In genomic region chr2:33219637-33220036, GRCm38 (mm10) we compare ENCODE assay signal across 15 mouse cellular contexts. TPM values are rescaled to one million over a fixed set of nuclear protein-coding genes. Genes with fewer than 3 reads are reported as not detected.
DNase-seq lines count a peak whose midpoint lies in the region; ATAC-seq lines count a peak whose summit lies in the region.
"Had no signal": no experiment of that assay in that cellular context is flagged by ENCODE, and none has a peak within 500 bp of the region (broad histone marks: within the 10 kb centered on the region; RNA-seq: fewer than 3 reads in every experiment).

No protein-coding gene starts in this region.

- no peak for ATAC-seq in forebrain, embryonic 16.5 days
- no peak for ATAC-seq in kidney, embryonic 16.5 days (ENCODE audit: low FRiP score, low TSS enrichment)
- ATAC-seq in limb, embryonic 12.5 days (ENCODE audit: insufficient number of reproducible peaks, insufficient read depth, low FRiP score, low TSS enrichment, low read depth): no peak
- ATAC-seq: midbrain, embryonic 15.5 days had no signal

- no peak overlapping the region for H3K4me2 ChIP-seq in forebrain, embryonic 16.5 days (ENCODE audit: low read length)
- H3K4me2 ChIP-seq in kidney, embryonic 16.5 days (replicated peaks; ENCODE audit: low read depth, low read length): no peak overlapping the region
- H3K4me2 ChIP-seq in limb, embryonic 12.5 days: peak overlapping the region; percentile 37
- H3K4me2 ChIP-seq: forebrain, embryonic 12.5 days; hindbrain, embryonic 12.5 days; midbrain, embryonic 15.5 days had no signal

- H3K4me3 ChIP-seq in forebrain, embryonic 10.5 days: no peak overlapping the region
- H3K4me3 ChIP-seq in forebrain, embryonic 16.5 days (replicated peaks; ENCODE audit: low read length): no peak overlapping the region
- no peak overlapping the region for H3K4me3 ChIP-seq in kidney, embryonic 16.5 days (ENCODE audit: low read length)
- H3K4me3 ChIP-seq in limb, embryonic 12.5 days (replicated peaks): no peak overlapping the region
- H3K4me3 ChIP-seq: forebrain, embryonic 12.5 days; hindbrain, embryonic 12.5 days; midbrain, embryonic 15.5 days had no signal

- H3K27ac ChIP-seq in forebrain, embryonic 10.5 days: peak overlapping the region; percentile 1; the same call in 1 of the 2 replicates
- H3K27ac ChIP-seq in forebrain, embryonic 16.5 days (ENCODE audit: low read length): no peak overlapping the region
- H3K27ac ChIP-seq in kidney, embryonic 16.5 days (ENCODE audit: low read length): 0 out of 2 replicates have a peak overlapping the region, but pooled peaks have one; percentile 16
- H3K27ac ChIP-seq in limb, embryonic 12.5 days: peak overlapping the region; percentile 80
- H3K27ac ChIP-seq: forebrain, embryonic 12.5 days; hindbrain, embryonic 12.5 days; midbrain, embryonic 15.5 days had no signal

- H3K4me1 ChIP-seq in forebrain, embryonic 10.5 days: peaks cover 59% of the 10 kb centered on the region
- peaks cover 39% of the 10 kb centered on the region for H3K4me1 ChIP-seq in forebrain, embryonic 16.5 days (replicated peaks; ENCODE audit: control insufficient read depth, insufficient read depth, low read length)
- peaks cover 84% of the 10 kb centered on the region for H3K4me1 ChIP-seq in kidney, embryonic 16.5 days (ENCODE audit: insufficient read depth, low read length)
- H3K4me1 ChIP-seq in limb, embryonic 12.5 days (replicated peaks): peaks cover 57% of the 10 kb centered on the region

- H3K9me3 ChIP-seq in forebrain, embryonic 10.5 days: no peaks in the 10 kb centered on the region
- H3K9me3 ChIP-seq in forebrain, embryonic 16.5 days (ENCODE audit: control insufficient read depth, low read length): no peaks in the 10 kb centered on the region
- H3K9me3 ChIP-seq in kidney, embryonic 16.5 days (ENCODE audit: low read length): no peaks in the 10 kb centered on the region
- H3K9me3 ChIP-seq in limb, embryonic 12.5 days: no peaks in the 10 kb centered on the region
- H3K9me3 ChIP-seq: forebrain, embryonic 12.5 days; hindbrain, embryonic 12.5 days; midbrain, embryonic 15.5 days had no signal

- H3K9ac ChIP-seq in forebrain, embryonic 16.5 days (replicated peaks; ENCODE audit: low read depth, low read length): no peak overlapping the region
- H3K9ac ChIP-seq in kidney, embryonic 16.5 days (replicated peaks; ENCODE audit: low read length): no peak overlapping the region
- H3K9ac ChIP-seq in limb, embryonic 12.5 days (replicated peaks): no peak overlapping the region; the same call in 1 of the 2 replicates
- H3K9ac ChIP-seq: forebrain, embryonic 12.5 days; hindbrain, embryonic 12.5 days; midbrain, embryonic 15.5 days had no signal

- H3K27me3 ChIP-seq in forebrain, embryonic 10.5 days (ENCODE audit: poor library complexity, severe bottlenecking): no peaks in the 10 kb centered on the region
- no peaks in the 10 kb centered on the region for H3K27me3 ChIP-seq in forebrain, embryonic 16.5 days (replicated peaks; ENCODE audit: control insufficient read depth, insufficient read depth, low read length)
- no peaks in the 10 kb centered on the region for H3K27me3 ChIP-seq in kidney, embryonic 16.5 days (ENCODE audit: insufficient read depth, low read length)
- H3K27me3 ChIP-seq in limb, embryonic 12.5 days: no peaks in the 10 kb centered on the region
- H3K27me3 ChIP-seq: forebrain, embryonic 12.5 days; hindbrain, embryonic 12.5 days; midbrain, embryonic 15.5 days had no signal

- peaks cover 38% of the 10 kb centered on the region for H3K36me3 ChIP-seq in forebrain, embryonic 10.5 days (replicated peaks)
- H3K36me3 ChIP-seq in forebrain, embryonic 16.5 days (ENCODE audit: control insufficient read depth, insufficient read depth): no peaks in the 10 kb centered on the region
- H3K36me3 ChIP-seq in kidney, embryonic 16.5 days (ENCODE audit: insufficient read depth, low read length): no peaks in the 10 kb centered on the region
- H3K36me3 ChIP-seq in limb, embryonic 12.5 days: peaks cover 37% of the 10 kb centered on the region
- H3K36me3 ChIP-seq: midbrain, embryonic 15.5 days had no signal

- WGBS in forebrain, embryonic 10.5 days: 90% methylated on average over 4 of the region's 4 CpGs
- 86% methylated on average over 4 of the region's 4 CpGs for WGBS in forebrain, embryonic 16.5 days
- 84% methylated on average over 4 of the region's 4 CpGs for WGBS in kidney, embryonic 16.5 days
- 80% methylated on average over 4 of the region's 4 CpGs for WGBS in limb, embryonic 12.5 days

- no peak for DNase-seq in forebrain, embryonic 10.5 days (ENCODE audit: extremely low spot score, low spot score)
- no peak for DNase-seq in kidney, postnatal 36 days
- peak; percentile 38 for DNase-seq in ZHBTc4 (ENCODE audit: low read depth, low spot score)
- DNase-seq in testis, postnatal 14 days (ENCODE audit: low spot score): no peak
- DNase-seq in cerebellum, postnatal 25 days: no peak
- DNase-seq: cerebellum, adult 8-10 months; kidney, adult 8-10 months; layer of hippocampus, adult 9-11 months; right cerebral cortex, postnatal 14 days had no signal

RNA-seq across cellular contexts. Expression of gene Angptl2, which starts 3.8 kb away (rescaled TPM):
- polyA plus RNA-seq in forebrain, embryonic 10.5 days (2016; fragmentation: Nextera tagmentation; extraction: Ambion mirVana): 24.3 and 25.1 TPM in 2 replicates
- polyA plus RNA-seq in forebrain, embryonic 16.5 days (2015; fragmentation: Nextera tagmentation; extraction: Ambion mirVana): 12.0 and 14.3 TPM in 2 replicates
- polyA plus RNA-seq in kidney, embryonic 16.5 days (2015; fragmentation: Nextera tagmentation; extraction: Ambion mirVana): 46.2 and 46.5 TPM in 2 replicates
- polyA plus RNA-seq in limb, embryonic 12.5 days (2016; fragmentation: Nextera tagmentation; extraction: Ambion mirVana): 54.7 and 65.0 TPM in 2 replicates
